Mouse (Mus musculus): Measurements from ENCODE around the gene Fnbp1l.

DNA sequence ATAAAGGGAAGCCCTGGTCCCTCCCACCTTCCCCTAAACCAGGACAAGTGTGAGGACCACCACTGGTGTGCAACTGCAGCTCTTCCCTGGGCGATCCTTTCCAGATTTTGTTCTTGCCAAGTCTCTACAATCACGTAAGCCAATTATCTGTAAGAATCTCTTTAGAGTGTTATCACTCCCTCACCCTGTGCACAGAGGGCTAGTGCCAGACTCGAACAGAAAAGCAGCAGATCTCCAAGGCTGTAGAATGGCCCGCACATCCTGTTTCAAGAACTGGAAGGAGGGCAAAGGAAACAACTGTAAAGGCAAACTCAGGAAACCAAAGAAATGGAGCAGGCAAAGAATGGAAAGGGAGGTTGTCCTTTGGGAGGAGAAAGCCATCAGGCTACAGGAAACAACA is 29.2 kb downstream of the Fnbp1l start:
- TF ChIP-seq CTCF (IDR thresholded peaks at IDR 0.05; ENCODE audit: low read depth): no peak
- no peak for TF ChIP-seq EP300 (IDR thresholded peaks at IDR 0.05; ENCODE audit: low read depth)
